ENCODE assay signal across 9 mouse cellular contexts in genomic region chr9:66705766-66706165, GRCm38 (mm10). TPM values are rescaled to one million over a fixed set of nuclear protein-coding genes. Genes with fewer than 3 reads are reported as not detected.
DNase-seq lines count a peak whose midpoint lies in the region; ATAC-seq lines count a peak whose summit lies in the region.
"Had no signal": no experiment of that assay in that cellular context is flagged by ENCODE, and none has a peak within 500 bp of the region (broad histone marks: within the 10 kb centered on the region; RNA-seq: fewer than 3 reads in every experiment).

No protein-coding gene starts in this region.

- no peak for ATAC-seq in midbrain, embryonic 14.5 days (ENCODE audit: low FRiP score, low TSS enrichment)
- no peak for ATAC-seq in midbrain, embryonic 15.5 days (replicated peaks)
- 0 out of 2 replicates have a peak, but pooled peaks have one; percentile 52 for ATAC-seq in intestine, embryonic 16.5 days

- WGBS in midbrain, embryonic 14.5 days: 65% methylated on average over 2 of the region's 2 CpGs
- 57% methylated on average over 2 of the region's 2 CpGs for WGBS in midbrain, embryonic 15.5 days
- WGBS in embryonic facial prominence, embryonic 10.5 days: 51% methylated on average over 2 of the region's 2 CpGs
- 57% methylated on average over 2 of the region's 2 CpGs for WGBS in intestine, embryonic 16.5 days
- 50% methylated on average over 2 of the region's 2 CpGs for WGBS in limb, embryonic 10.5 days

- no peak overlapping the region for H3K27ac ChIP-seq in midbrain, embryonic 14.5 days (replicated peaks; ENCODE audit: low read depth, low read length)
- no peak overlapping the region for H3K27ac ChIP-seq in midbrain, embryonic 15.5 days
- H3K27ac ChIP-seq in embryonic facial prominence, embryonic 10.5 days (replicated peaks): 0 out of 2 replicates have a peak overlapping the region, but pooled peaks have one; percentile 21
- no peak overlapping the region for H3K27ac ChIP-seq in intestine, embryonic 16.5 days (ENCODE audit: low read length)
- H3K27ac ChIP-seq in limb, embryonic 10.5 days: no peak overlapping the region
- H3K27ac ChIP-seq: neural tube, embryonic 13.5 days had no signal

- H3K4me1 ChIP-seq in midbrain, embryonic 14.5 days (ENCODE audit: control insufficient read depth, insufficient read depth, low read length): peaks cover 6% of the 10 kb centered on the region; the same call in 1 of the 2 replicates
- H3K4me1 ChIP-seq in midbrain, embryonic 15.5 days: peaks cover 18% of the 10 kb centered on the region; the same call in 1 of the 2 replicates
- peaks cover 30% of the 10 kb centered on the region for H3K4me1 ChIP-seq in embryonic facial prominence, embryonic 10.5 days
- H3K4me1 ChIP-seq in intestine, embryonic 16.5 days (ENCODE audit: control insufficient read depth, insufficient read depth, low read length): no peaks in the 10 kb centered on the region
- H3K4me1 ChIP-seq in limb, embryonic 10.5 days: peaks cover 9% of the 10 kb centered on the region

- no peaks in the 10 kb centered on the region for H3K27me3 ChIP-seq in midbrain, embryonic 14.5 days (ENCODE audit: control insufficient read depth, insufficient read depth, low read length)
- no peaks in the 10 kb centered on the region for H3K27me3 ChIP-seq in midbrain, embryonic 15.5 days (replicated peaks)
- H3K27me3 ChIP-seq in embryonic facial prominence, embryonic 10.5 days (replicated peaks; ENCODE audit: low read depth, poor library complexity, severe bottlenecking): 0 out of 2 replicates have a peak, but pooled peaks cover 10% of the 10 kb centered on the region
- H3K27me3 ChIP-seq in intestine, embryonic 16.5 days (replicated peaks; ENCODE audit: control insufficient read depth, insufficient read depth, low read length): no peaks in the 10 kb centered on the region
- H3K27me3 ChIP-seq in limb, embryonic 10.5 days (ENCODE audit: low read depth, poor library complexity, severe bottlenecking): no peaks in the 10 kb centered on the region
- H3K27me3 ChIP-seq: neural tube, embryonic 13.5 days had no signal

- H3K4me2 ChIP-seq in midbrain, embryonic 14.5 days (ENCODE audit: low read length): no peak overlapping the region
- H3K4me2 ChIP-seq in midbrain, embryonic 15.5 days: no peak overlapping the region
- H3K4me2 ChIP-seq in intestine, embryonic 16.5 days (ENCODE audit: low read depth, low read length): no peak overlapping the region
- H3K4me2 ChIP-seq: neural tube, embryonic 13.5 days had no signal

- no peaks in the 10 kb centered on the region for H3K9me3 ChIP-seq in midbrain, embryonic 14.5 days (ENCODE audit: control insufficient read depth, low read length)
- H3K9me3 ChIP-seq in midbrain, embryonic 15.5 days: no peaks in the 10 kb centered on the region
- no peaks in the 10 kb centered on the region for H3K9me3 ChIP-seq in embryonic facial prominence, embryonic 10.5 days
- H3K9me3 ChIP-seq in intestine, embryonic 16.5 days (ENCODE audit: control insufficient read depth, low read length): no peaks in the 10 kb centered on the region
- H3K9me3 ChIP-seq in limb, embryonic 10.5 days (replicated peaks): no peaks in the 10 kb centered on the region
- H3K9me3 ChIP-seq: neural tube, embryonic 13.5 days had no signal

- H3K36me3 ChIP-seq in midbrain, embryonic 14.5 days (ENCODE audit: control insufficient read depth, insufficient read depth, low read length): no peaks in the 10 kb centered on the region
- H3K36me3 ChIP-seq in midbrain, embryonic 15.5 days (replicated peaks): no peaks in the 10 kb centered on the region
- H3K36me3 ChIP-seq in embryonic facial prominence, embryonic 10.5 days (replicated peaks): no peaks in the 10 kb centered on the region
- no peaks in the 10 kb centered on the region for H3K36me3 ChIP-seq in intestine, embryonic 16.5 days (ENCODE audit: control insufficient read depth, insufficient read depth, low read length)
- no peaks in the 10 kb centered on the region for H3K36me3 ChIP-seq in limb, embryonic 10.5 days
- H3K36me3 ChIP-seq: neural tube, embryonic 13.5 days had no signal

- DNase-seq in midbrain, embryonic 14.5 days: peak; percentile 73
- peak; percentile 65 for DNase-seq in adrenal gland, postnatal 25 days
- DNase-seq in embryonic facial prominence, embryonic 10.5 days (ENCODE audit: low spot score): peak; percentile 74
- peak; percentile 72 for DNase-seq in limb, embryonic 10.5 days (ENCODE audit: low spot score)
- DNase-seq in ovary, postnatal 36 days (ENCODE audit: low spot score): peak; percentile 55
- peak; percentile 81 to 87 for DNase-seq in thymus, postnatal 36 days

- H3K4me3 ChIP-seq in midbrain, embryonic 14.5 days (replicated peaks; ENCODE audit: low read depth, low read length): no peak overlapping the region
- no peak overlapping the region for H3K4me3 ChIP-seq in midbrain, embryonic 15.5 days
- no peak overlapping the region for H3K4me3 ChIP-seq in embryonic facial prominence, embryonic 10.5 days
- H3K4me3 ChIP-seq in intestine, embryonic 16.5 days (ENCODE audit: low read length): no peak overlapping the region
- no peak overlapping the region for H3K4me3 ChIP-seq in limb, embryonic 10.5 days
- H3K4me3 ChIP-seq: neural tube, embryonic 13.5 days had no signal

- no peak overlapping the region for H3K9ac ChIP-seq in midbrain, embryonic 14.5 days (replicated peaks; ENCODE audit: low read length)
- no peak overlapping the region for H3K9ac ChIP-seq in midbrain, embryonic 15.5 days
- H3K9ac ChIP-seq in intestine, embryonic 16.5 days (ENCODE audit: low read depth, low read length): no peak overlapping the region
- H3K9ac ChIP-seq: neural tube, embryonic 13.5 days had no signal

RNA-seq across cellular contexts. Expression of gene Car12, which starts 7.7 kb away (rescaled TPM):
- 0.07 and 0.62 TPM in 2 replicates for polyA plus RNA-seq in midbrain, embryonic 14.5 days (2014; fragmentation: Nextera tagmentation; extraction: Ambion mirVana)
- 1.2 and 2.3 TPM in 2 replicates for polyA plus RNA-seq in midbrain, embryonic 15.5 days (2015; fragmentation: Nextera tagmentation; extraction: Ambion mirVana)
- 0.70 and 1.0 TPM in 2 replicates for total RNA-seq in adrenal gland, postnatal 25 days (2021)
- 5.6 and 6.5 TPM in 2 replicates for polyA plus RNA-seq in embryonic facial prominence, embryonic 10.5 days (2016; fragmentation: Nextera tagmentation; extraction: Ambion mirVana)
- polyA plus RNA-seq in intestine, embryonic 16.5 days (2015; fragmentation: Nextera tagmentation; extraction: Ambion mirVana): 5.4 and 6.2 TPM in 2 replicates
- 4.3 and 5.2 TPM in 2 replicates for polyA plus RNA-seq in limb, embryonic 10.5 days (2016; fragmentation: Nextera tagmentation; extraction: Ambion mirVana)
